Mouse (Mus musculus): Measurements from ENCODE around the gene Prkg1. TPM values are rescaled to one million over a fixed set of nuclear protein-coding genes. Genes with fewer than 3 reads are reported as not detected.
"Not testable (repeated sequence)": the region's sequence is repeated elsewhere in the genome, so short reads cannot be mapped to it uniquely, and the experiment has no call there.

Prkg1 gene
- total RNA-seq, 2 experiments from 2014 or later, result 0.47 to 1.8 TPM

DNA sequence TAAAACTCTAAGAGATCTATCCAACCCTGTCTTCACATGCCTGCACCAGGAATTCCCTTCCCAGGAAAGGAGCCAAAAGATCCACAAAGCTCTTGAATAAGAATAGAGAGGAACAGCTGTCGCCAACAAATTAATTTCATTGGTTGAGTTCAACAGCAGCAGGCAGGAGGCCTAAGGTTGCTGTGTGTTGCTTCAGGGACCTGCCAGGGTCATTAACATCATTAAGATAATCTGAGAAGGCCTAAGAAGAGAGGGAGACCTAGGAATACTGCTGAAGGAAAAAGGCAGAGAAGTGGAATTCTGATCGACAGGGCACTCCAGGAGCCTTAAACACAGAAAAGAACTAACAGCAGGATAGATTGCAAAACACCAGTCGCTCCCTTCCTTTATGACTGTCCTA is 413.0 kb downstream of the Prkg1 start:
- ATAC-seq (replicated peaks; ENCODE audit: low FRiP score, low TSS enrichment, poor library complexity, severe bottlenecking), result no peak

DNA sequence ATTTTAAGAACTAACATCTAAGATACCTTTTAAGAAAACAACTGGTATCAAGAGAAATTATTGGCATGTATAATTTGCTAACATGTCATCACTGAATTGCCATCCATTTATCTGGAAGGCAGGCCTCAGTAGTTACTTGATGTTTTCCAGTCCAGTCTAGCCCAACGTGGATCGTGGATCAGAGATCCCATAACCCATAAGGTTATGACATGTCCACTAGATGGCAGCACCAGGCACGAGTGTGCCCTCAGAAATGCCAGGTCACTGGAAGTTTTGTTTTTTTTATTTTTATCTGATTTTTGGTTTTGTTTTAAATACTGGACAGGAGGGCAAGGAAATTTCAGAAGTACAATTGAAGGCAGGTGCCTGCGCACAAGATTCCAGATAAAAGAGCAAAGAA is 422.7 kb downstream of the Prkg1 start:
- peak; percentile 86 for ATAC-seq (replicated peaks; ENCODE audit: low FRiP score, low TSS enrichment, poor library complexity, severe bottlenecking)

DNA sequence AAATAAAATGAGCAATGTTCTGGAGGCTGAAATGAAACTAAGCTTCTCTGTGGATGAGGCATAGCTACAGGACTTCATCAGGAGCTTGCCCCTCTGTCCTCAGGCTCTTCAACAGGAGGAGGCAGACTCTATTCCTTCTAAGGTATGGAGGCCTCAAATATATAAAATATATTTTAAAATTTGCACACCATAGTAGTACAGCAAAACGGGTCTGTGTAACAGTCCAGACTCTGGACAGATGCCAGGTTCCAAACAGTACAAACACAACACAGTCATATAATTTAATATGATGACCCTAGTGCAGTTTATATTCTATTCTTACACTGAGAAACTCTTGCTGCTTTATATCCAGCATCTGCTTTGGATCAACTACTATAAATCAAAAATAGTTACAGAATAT is 423.9 kb downstream of the Prkg1 start:
- ATAC-seq (replicated peaks; ENCODE audit: low FRiP score, low TSS enrichment, poor library complexity, severe bottlenecking), result no peak

DNA sequence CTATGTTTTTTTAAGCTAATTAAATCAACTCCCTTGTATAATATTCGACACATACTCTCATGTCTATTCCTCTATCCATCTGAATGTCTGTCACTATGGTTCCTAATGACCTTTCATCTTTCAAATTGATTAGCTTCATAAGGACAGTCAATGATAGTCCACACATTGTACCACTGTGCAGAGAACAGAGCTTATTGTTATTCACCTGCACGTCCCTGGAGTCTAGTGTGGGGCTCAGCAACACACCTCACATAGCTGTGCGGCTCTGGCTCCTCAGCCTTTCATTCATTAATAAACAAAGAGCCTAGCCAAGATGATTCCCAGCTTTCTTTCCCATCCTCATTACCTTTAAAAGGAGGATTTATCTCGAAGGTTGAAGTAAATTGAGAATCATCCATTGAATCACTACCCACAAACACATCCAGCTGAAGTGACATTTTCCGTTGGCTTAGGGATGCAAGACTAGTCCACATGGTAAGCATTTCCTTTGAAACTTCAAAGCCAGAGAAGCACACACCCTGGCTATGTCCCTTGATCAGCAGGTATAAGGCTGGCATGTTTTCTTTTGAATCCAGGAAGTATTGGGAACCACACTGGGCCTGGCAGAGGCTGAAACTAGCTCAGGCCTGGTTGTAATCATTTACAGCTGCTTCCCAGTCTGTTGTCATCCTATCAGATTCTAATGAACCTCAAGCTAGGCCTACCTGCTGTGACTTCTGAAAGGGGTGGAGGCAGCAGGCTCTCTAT is 426.3 kb downstream of the Prkg1 start:
- ATAC-seq (replicated peaks; ENCODE audit: low FRiP score, low TSS enrichment, poor library complexity, severe bottlenecking), result no peak

- ATAC-seq (replicated peaks; ENCODE audit: low FRiP score, low TSS enrichment, poor library complexity, severe bottlenecking), result no peak
These were observed 427.0 kb downstream of the Prkg1 start for GRCm38 (mm10) chr19:31337863-31338217.

GRCm38 (mm10) chr19:31337163-31337862 is 427.5 kb downstream of the Prkg1 start:
- peak; percentile 72 for ATAC-seq (replicated peaks; ENCODE audit: low FRiP score, low TSS enrichment, poor library complexity, severe bottlenecking)

DNA sequence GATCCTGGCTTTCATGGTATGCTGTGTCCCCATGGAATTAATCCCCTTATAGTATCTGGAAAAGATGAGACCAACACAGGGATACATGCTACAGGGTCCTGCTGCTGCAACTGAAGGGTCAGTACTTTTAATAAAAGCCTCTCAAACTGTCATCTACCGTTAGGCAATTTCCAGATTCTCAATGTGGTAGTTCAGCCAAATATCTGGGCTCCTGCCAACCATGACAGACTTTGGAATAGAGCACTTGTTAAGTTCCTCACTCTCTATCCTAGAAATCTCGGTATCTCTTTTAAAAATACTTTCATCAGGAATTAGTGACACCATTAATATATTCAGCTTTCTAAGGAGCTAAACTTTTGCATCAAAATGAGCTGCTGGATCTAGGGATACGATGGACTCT is 428.5 kb downstream of the Prkg1 start:
- ATAC-seq (replicated peaks; ENCODE audit: low FRiP score, low TSS enrichment, poor library complexity, severe bottlenecking), result no peak

- no peak for ATAC-seq (replicated peaks; ENCODE audit: low FRiP score, low TSS enrichment, poor library complexity, severe bottlenecking)
These were observed 434.9 kb downstream of the Prkg1 start for GRCm38 (mm10) chr19:31329893-31330292.

DNA sequence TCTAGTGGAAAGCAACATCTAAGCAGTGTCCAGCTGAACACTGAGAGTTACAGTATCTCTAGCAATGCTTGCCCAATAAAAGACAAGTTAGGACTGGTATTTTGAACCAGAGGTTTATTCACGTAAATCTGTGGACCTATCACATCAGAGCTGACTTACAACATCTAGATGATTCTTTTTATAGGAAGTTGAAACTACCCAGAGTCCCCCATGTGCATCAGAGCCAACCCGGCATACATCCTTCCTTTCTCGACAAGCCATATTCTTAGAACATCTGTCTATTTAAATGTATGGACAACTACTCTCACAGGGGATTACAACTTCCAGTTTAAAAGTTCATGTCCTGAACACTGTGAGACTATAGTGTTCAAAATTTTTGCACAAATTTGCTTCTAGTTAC is 460.1 kb downstream of the Prkg1 start:
- ATAC-seq (replicated peaks; ENCODE audit: low FRiP score, low TSS enrichment, poor library complexity, severe bottlenecking), result no peak

DNA sequence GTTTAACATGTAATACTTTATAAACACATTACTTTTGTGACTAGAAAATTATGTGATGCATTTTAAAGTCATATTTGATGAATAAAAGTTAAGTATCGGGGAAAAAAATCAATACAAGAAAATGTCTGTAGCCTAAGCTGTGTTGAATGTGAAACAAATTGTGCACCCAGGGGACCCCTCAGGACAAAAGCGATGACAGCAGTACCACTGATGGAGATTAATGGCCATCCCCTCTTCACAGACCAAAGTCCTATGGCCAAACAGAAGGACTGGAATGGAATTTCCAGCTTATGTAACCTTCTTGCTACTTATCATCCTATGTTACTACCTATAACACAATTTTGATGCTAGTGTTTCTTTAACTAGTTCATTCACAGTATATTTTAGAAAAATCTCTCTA is 473.6 kb downstream of the Prkg1 start:
- no peak for ATAC-seq (replicated peaks; ENCODE audit: low FRiP score, low TSS enrichment, poor library complexity, severe bottlenecking)

- ATAC-seq (replicated peaks; ENCODE audit: low FRiP score, low TSS enrichment, poor library complexity, severe bottlenecking), result no peak
These were observed 480.3 kb downstream of the Prkg1 start for GRCm38 (mm10) chr19:31284581-31284980.

- no peak for ATAC-seq (replicated peaks; ENCODE audit: low FRiP score, low TSS enrichment, poor library complexity, severe bottlenecking)
These were observed 480.7 kb downstream of the Prkg1 start for GRCm38 (mm10) chr19:31284126-31284525.

- no peak for ATAC-seq (replicated peaks; ENCODE audit: low FRiP score, low TSS enrichment, poor library complexity, severe bottlenecking)
These were observed 481.2 kb downstream of the Prkg1 start for GRCm38 (mm10) chr19:31283617-31284016.

- no peak for ATAC-seq (replicated peaks; ENCODE audit: low FRiP score, low TSS enrichment, poor library complexity, severe bottlenecking)
These were observed 484.9 kb downstream of the Prkg1 start for GRCm38 (mm10) chr19:31279797-31280486.

DNA sequence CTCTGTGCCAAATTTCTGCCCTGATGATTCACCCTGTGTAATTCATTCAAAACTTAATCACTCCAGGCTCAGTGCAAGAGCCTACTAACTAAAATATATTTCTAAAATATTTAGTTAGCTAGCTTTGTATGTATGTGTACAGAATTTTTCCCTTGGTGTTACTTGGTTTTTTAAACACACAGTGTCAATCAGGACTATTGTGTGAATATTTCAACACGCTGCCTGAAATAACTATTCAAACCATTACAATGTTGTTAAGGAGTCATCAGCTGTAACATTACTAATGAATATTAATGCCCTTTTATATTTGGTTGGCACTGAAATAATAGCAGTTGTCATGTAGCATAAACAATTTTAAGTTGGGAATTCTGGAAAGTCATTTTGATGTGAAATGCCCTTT is 502.4 kb downstream of the Prkg1 start:
- ATAC-seq (replicated peaks; ENCODE audit: low FRiP score, low TSS enrichment, poor library complexity, severe bottlenecking), result no peak

DNA sequence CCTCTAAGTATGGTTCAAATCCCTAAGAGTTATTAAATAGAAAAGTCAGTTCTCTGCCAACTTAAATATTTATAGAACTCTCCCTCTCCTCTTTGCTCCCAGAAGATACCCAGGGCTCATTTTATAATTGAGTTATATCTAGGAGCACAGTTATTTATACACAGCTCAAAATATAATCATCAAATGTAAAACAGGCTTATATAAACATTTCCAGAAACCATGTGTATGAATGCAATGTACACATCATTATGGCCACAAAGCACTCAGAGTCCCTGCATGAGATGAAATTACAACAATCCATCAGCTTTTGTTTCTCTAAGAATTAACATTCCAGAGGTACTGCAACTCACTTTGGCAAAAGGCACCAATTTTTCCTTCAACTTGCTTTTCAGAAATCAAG is 504.3 kb downstream of the Prkg1 start:
- ATAC-seq (replicated peaks; ENCODE audit: low FRiP score, low TSS enrichment, poor library complexity, severe bottlenecking), result no peak

DNA sequence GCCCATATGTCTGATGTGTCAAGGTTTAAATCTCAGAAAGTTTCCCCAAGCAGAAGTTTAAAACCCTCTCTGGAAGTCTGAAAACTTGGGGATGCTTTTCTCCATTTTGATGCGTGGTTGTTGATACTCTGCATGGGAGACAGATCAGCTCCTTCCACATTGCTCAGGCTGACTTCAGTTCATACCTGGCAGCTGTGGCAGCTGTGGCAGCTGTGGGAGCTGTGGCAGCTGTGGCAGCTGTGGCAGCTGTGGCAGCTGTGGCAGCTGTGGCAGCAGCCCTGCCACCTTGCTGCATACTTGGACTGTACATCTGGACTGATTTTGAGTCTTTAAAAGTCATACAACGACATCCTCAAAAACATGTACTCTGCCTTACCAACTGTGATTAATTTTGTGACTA is 509.1 kb downstream of the Prkg1 start:
- ATAC-seq (replicated peaks; ENCODE audit: low FRiP score, low TSS enrichment, poor library complexity, severe bottlenecking), result no peak

GRCm38 (mm10) chr19:31232410-31232809 is 532.4 kb downstream of the Prkg1 start:
- ATAC-seq (replicated peaks; ENCODE audit: low FRiP score, low TSS enrichment, poor library complexity, severe bottlenecking), result no peak

- no peak for ATAC-seq (replicated peaks; ENCODE audit: low FRiP score, low TSS enrichment, poor library complexity, severe bottlenecking)
These were observed 536.4 kb downstream of the Prkg1 start for GRCm38 (mm10) chr19:31228385-31228784.

DNA sequence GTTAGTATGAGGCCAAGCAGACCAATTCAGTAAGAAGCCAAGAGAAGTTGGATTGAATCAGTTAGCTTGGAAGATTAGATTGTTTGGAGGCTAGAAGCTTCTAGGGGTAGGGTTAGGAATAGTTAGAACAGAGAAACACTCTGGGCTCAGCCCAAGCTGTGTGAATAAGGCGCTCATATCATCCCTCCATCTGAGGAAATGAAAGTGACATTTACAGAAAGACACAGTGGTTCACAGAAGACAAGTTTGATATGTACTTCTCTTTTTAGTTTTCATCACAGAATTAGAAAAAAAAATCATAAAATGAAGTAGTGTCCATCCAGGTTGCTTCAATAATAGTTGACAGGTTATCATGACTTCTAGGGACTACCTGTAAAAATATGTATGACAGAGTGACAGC is 541.4 kb downstream of the Prkg1 start:
- no peak for ATAC-seq (replicated peaks; ENCODE audit: low FRiP score, low TSS enrichment, poor library complexity, severe bottlenecking)

DNA sequence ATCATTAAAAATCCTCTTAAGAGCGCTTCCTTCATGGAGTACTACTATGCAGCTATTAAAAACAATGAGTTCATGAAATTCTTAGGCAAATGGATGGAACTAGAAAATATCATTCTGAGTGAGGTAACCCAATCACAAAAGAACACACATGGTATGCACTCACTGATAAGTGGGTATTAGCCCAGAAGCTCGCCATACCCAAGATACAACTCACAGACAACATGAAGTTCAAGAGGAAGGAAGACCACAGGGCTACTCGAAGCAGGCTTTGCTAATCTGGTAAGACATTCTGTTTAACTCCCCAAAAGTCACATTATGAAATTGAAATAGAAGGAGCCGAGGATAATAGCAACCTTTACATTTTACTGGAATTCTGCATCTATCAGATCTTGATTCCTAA is 545.6 kb downstream of the Prkg1 start:
- not testable (repeated sequence) for ATAC-seq (replicated peaks; ENCODE audit: low FRiP score, low TSS enrichment, poor library complexity, severe bottlenecking)

Measured in megakaryocyte-erythroid progenitor cell, adult 5-6 weeks (primary cell).